Mouse (Mus musculus): Measurements from ENCODE around the gene Pard3b. TPM values are rescaled to one million over a fixed set of nuclear protein-coding genes. Genes with fewer than 3 reads are reported as not detected.
"Not testable (repeated sequence)": the region's sequence is repeated elsewhere in the genome, so short reads cannot be mapped to it uniquely, and the experiment has no call there.

Gene Pard3b
- total RNA-seq, 2 experiments from 2014 or later = 3.2 to 3.4 TPM

GRCm38 (mm10) chr1:62597751-62598400 is 959.3 kb downstream of the Pard3b start:
- intact Hi-C loops (cut with DNase I) = no loop called here
- DNase-seq (ENCODE audit: low spot score in 2 of 2) = peak in 1 of 2 experiments; percentile 7

GRCm38 (mm10) chr1:62598551-62598950 is 959.9 kb downstream of the Pard3b start:
- DNase-seq (ENCODE audit: low spot score in 2 of 2) = no peak

GRCm38 (mm10) chr1:62604644-62605043 is 966.0 kb downstream of the Pard3b start:
- DNase-seq (ENCODE audit: low spot score in 2 of 2); intact Hi-C loops (cut with DNase I): not testable (repeated sequence)

More at GRCm38 (mm10) chr1:62598551-62598950, 959.9 kb downstream of the Pard3b start:
- intact Hi-C loops (cut with DNase I) = no loop called here

- intact Hi-C loops (cut with DNase I) = no loop called here
- DNase-seq (ENCODE audit: low spot score in 2 of 2) = no peak
Observed at GRCm38 (mm10) chr1:62618109-62618665, 979.6 kb downstream of the Pard3b start.

- intact Hi-C loops (cut with DNase I) = no loop called here
- no peak for DNase-seq (ENCODE audit: low spot score in 2 of 2)
Observed at GRCm38 (mm10) chr1:62619456-62619855, 980.8 kb downstream of the Pard3b start.

GRCm38 (mm10) chr1:62622447-62622846 is 983.8 kb downstream of the Pard3b start:
- DNase-seq (ENCODE audit: low spot score in 2 of 2) = no peak
- intact Hi-C loops (cut with DNase I) = no loop called here

GRCm38 (mm10) chr1:62624166-62624565 is 985.5 kb downstream of the Pard3b start:
- DNase-seq (ENCODE audit: low spot score in 2 of 2) = no peak
- intact Hi-C loops (cut with DNase I) = no loop called here

- no peak for DNase-seq (ENCODE audit: low spot score in 2 of 2)
- intact Hi-C loops (cut with DNase I) = no loop called here
Observed at GRCm38 (mm10) chr1:62624836-62625235, 986.2 kb downstream of the Pard3b start.

GRCm38 (mm10) chr1:62625332-62625731 is 986.7 kb downstream of the Pard3b start:
- intact Hi-C loops (cut with DNase I) = no loop called here
- DNase-seq (ENCODE audit: low spot score in 2 of 2) = no peak

GRCm38 (mm10) chr1:62625819-62626505 is 987.3 kb downstream of the Pard3b start:
- intact Hi-C loops (cut with DNase I) = no loop called here

GRCm38 (mm10) chr1:62629952-62630351 is 991.3 kb downstream of the Pard3b start:
- intact Hi-C loops (cut with DNase I) = no loop called here
- DNase-seq (ENCODE audit: low spot score in 2 of 2) = peak in 1 of 2 experiments; percentile 19

More at GRCm38 (mm10) chr1:62625819-62626505, 987.3 kb downstream of the Pard3b start:
- no peak for DNase-seq (ENCODE audit: low spot score in 2 of 2)

- intact Hi-C loops (cut with DNase I) = no loop called here
- no peak for DNase-seq (ENCODE audit: low spot score in 2 of 2)
Observed at GRCm38 (mm10) chr1:62631511-62632305, 993.1 kb downstream of the Pard3b start.

GRCm38 (mm10) chr1:62632886-62633285 is 994.3 kb downstream of the Pard3b start:
- no peak for DNase-seq (ENCODE audit: low spot score in 2 of 2)
- intact Hi-C loops (cut with DNase I) = no loop called here

- DNase-seq (ENCODE audit: low spot score in 2 of 2) = no peak
- intact Hi-C loops (cut with DNase I) = no loop called here
Observed at GRCm38 (mm10) chr1:62635203-62635602, 996.6 kb downstream of the Pard3b start.

GRCm38 (mm10) chr1:62636906-62637673 is 998.5 kb downstream of the Pard3b start:
- DNase-seq (ENCODE audit: low spot score in 2 of 2) = no peak
- intact Hi-C loops (cut with DNase I) = no loop called here

- no peak for DNase-seq (ENCODE audit: low spot score in 2 of 2)
- intact Hi-C loops (cut with DNase I) = no loop called here
Observed at GRCm38 (mm10) chr1:62639012-62639411, 1000.4 kb downstream of the Pard3b start.

- intact Hi-C loops (cut with DNase I) = no loop called here
Observed at GRCm38 (mm10) chr1:62639440-62639839, 1000.8 kb downstream of the Pard3b start.

GRCm38 (mm10) chr1:62644631-62645278 is 1006.1 kb downstream of the Pard3b start:
- intact Hi-C loops (cut with DNase I) = no loop called here
- DNase-seq (ENCODE audit: low spot score in 2 of 2) = no peak

More at GRCm38 (mm10) chr1:62639440-62639839, 1000.8 kb downstream of the Pard3b start:
- no peak for DNase-seq (ENCODE audit: low spot score in 2 of 2)

GRCm38 (mm10) chr1:62646812-62647211 is 1008.2 kb downstream of the Pard3b start:
- intact Hi-C loops (cut with DNase I) = no loop called here
- DNase-seq (ENCODE audit: low spot score in 2 of 2) = no peak
